Mouse (Mus musculus) ES-Bruce4 (cell line): ENCODE data around the gene Tmub2. TPM values are rescaled to one million over a fixed set of nuclear protein-coding genes. Genes with fewer than 3 reads are reported as not detected.

ENCODE experiments used
- H3K27ac ChIP-seq: 2 replicates; pipeline ENCODE4 v1.5.1; 2012; ENCODE audit warnings: low read length, inconsistent platforms; ENCODE audit not compliant: insufficient read depth
- H3K27me3 ChIP-seq: 2 replicates; pipeline ENCODE4 v1.6.1; 2012; ENCODE audit warnings: mild to moderate bottlenecking, low read length, inconsistent platforms; ENCODE audit not compliant: control insufficient read depth, poor library complexity, insufficient read depth, severe bottlenecking
- H3K36me3 ChIP-seq: 2 replicates; pipeline ENCODE4 v1.6.1; 2012; ENCODE audit warnings: inconsistent platforms, mild to moderate bottlenecking, low read length, moderate library complexity; ENCODE audit not compliant: control insufficient read depth, poor library complexity, insufficient read depth, severe bottlenecking
- H3K4me1 ChIP-seq: one replicate; pipeline ENCODE4 v1.8.1; 2011; ENCODE audit warnings: low read length; ENCODE audit not compliant: control insufficient read depth, insufficient read depth
- H3K4me3 ChIP-seq: 2 replicates; pipeline ENCODE4 v1.5.1; 2011; ENCODE audit warnings: low read depth, mild to moderate bottlenecking, low read length
- H3K9ac ChIP-seq: 2 replicates; pipeline ENCODE4 v1.6.1; 2012; ENCODE audit warnings: low read depth, mild to moderate bottlenecking, inconsistent platforms; ENCODE audit not compliant: poor library complexity, severe bottlenecking
- H3K9me3 ChIP-seq: replicated peaks from 2 replicates; pipeline ENCODE4 v1.6.1; 2012; ENCODE audit warnings: mild to moderate bottlenecking, low read length, inconsistent platforms; ENCODE audit not compliant: control insufficient read depth, poor library complexity, insufficient read depth, severe bottlenecking
- CTCF ChIP-seq: IDR thresholded peaks from one replicate; pipeline ENCODE4 v1.8.1; 2011; ENCODE audit warnings: low read depth, low read length
- EP300 ChIP-seq: IDR thresholded peaks from 2 replicates; pipeline ENCODE4 v1.6.1; 2011; ENCODE audit warnings: low read depth, low read length; ENCODE audit not compliant: insufficient read depth
- POLR2A ChIP-seq: IDR thresholded peaks from one replicate; pipeline ENCODE4 v1.8.1; 2011; ENCODE audit warnings: low read length; ENCODE audit not compliant: insufficient read depth
- polyA plus RNA-seq: library from polyadenylated mRNA; stranded (reverse); fragments of >200 nt; gene quantifications from 2 replicates; pipeline ENCODE4 v1.2.4, GENCODE M21; 2011; ENCODE audit warnings: low read depth; ENCODE audit not compliant: missing spikeins, insufficient read depth, insufficient read length

Tmub2 gene
- polyA plus RNA-seq, 1 experiment = 20.0 TPM

DNA sequence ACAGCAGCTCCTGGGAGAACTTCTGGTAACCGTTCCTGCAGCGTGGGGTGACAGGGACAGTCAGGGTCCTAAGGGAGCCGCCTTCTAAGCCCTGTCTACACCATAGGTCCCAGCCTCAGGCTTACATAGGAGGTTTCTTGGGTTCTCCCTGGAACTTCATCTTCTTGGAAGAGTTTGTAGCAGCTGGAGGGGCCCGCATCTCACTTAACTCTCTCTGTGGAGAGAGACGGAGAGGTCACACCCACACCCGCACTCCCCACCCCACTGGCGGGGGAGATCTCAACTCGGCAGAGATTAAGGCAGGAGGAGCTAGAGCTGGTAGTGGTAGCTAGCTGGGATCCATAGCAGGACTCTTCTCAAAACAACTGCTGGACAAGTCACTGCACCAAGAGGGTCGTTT lies 23.4 kb downstream of the Tmub2 start:
- H3K4me1 ChIP-seq = peaks cover 2% of the 10 kb centered on the region
- no peak overlapping the region for H3K4me3 ChIP-seq
- no peaks in the 10 kb centered on the region for H3K9me3 ChIP-seq
- no peak overlapping the region for H3K9ac ChIP-seq
- H3K27ac ChIP-seq = no peak overlapping the region
- H3K36me3 ChIP-seq = peaks cover 40% of the 10 kb centered on the region
- no peaks in the 10 kb centered on the region for H3K27me3 ChIP-seq
- TF ChIP-seq POLR2A = no peak
- TF ChIP-seq EP300 = no peak
- no peak for TF ChIP-seq CTCF

DNA sequence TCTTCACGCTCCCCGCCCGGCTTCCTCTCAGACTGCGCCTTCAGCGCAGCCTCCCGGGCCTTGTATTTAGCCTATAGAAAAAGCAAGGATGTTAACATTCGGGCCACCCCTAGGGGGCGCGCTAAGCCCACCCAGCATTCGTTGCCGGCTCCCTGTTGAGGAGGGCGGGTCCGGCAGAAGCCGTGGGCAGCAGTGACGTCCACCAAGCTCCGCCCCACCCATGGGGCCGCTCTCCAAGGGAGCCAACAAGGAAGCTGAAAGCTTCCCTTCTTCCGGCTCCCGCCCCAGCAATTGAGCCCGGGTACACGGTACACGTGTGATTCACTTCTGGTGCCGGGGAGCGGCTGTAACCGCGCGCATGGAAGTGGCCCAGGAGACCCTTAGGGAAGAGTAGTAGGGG lies 24.2 kb downstream of the Tmub2 start:
- TF ChIP-seq POLR2A (no peak), EP300 (peak; percentile 47; the same call in 1 of the 2 replicates), CTCF (peak; percentile 92)
- H3K36me3 ChIP-seq = peaks cover 45% of the 10 kb centered on the region
- no peaks in the 10 kb centered on the region for H3K27me3 ChIP-seq
- peaks cover 2% of the 10 kb centered on the region for H3K4me1 ChIP-seq
- H3K9me3 ChIP-seq = no peaks in the 10 kb centered on the region
- 0 out of 2 replicates have a peak overlapping the region, but pooled peaks have one; percentile 3 for H3K27ac ChIP-seq
- peak overlapping the region; percentile 70 for H3K4me3 ChIP-seq
- H3K9ac ChIP-seq = peak overlapping the region; percentile 71

DNA sequence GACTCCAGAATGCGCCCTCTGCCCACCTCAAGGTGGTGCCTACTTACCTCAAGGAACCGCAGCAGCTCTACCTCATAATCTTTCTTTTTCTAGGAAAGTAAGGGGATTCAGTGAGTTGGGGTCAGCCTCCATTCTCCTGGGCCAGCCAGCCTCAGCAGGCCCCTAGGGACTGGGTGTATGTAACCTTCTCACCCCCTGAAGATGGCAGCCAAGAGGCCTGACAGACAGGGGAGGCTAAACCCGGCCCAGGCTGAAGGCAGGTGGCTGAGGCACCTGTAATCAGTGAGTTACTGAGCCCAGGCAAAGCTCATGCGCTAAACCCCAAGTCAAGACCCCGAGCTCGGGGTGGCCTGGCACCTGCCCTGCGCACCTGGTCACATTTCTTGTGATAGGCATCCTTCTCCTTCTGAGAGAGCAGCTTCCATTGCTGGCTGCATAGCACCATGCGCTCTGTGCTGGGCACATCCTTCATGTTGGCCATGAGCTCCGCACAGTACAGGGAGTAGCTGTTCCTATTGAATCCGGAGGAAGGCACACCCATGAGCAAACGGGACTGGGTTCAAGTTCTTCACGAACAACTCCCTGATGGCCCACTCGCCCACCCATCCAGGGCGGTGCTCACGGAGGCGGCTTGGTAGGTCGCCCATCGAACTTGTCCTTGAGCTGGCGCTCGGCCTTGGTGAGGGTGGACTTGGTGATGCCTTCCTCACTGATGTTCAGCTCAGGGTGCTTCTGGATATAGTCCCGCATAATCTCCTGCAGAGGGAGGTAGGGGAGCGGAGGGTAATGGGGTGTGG lies 25.3 kb downstream of the Tmub2 start:
- TF ChIP-seq EP300 = no peak
- TF ChIP-seq CTCF = no peak
- TF ChIP-seq POLR2A = no peak
- no peaks in the 10 kb centered on the region for H3K4me1 ChIP-seq
- no peaks in the 10 kb centered on the region for H3K27me3 ChIP-seq
- H3K9ac ChIP-seq = peak overlapping the region; percentile 71
- H3K9me3 ChIP-seq = no peaks in the 10 kb centered on the region
- H3K36me3 ChIP-seq = peaks cover 54% of the 10 kb centered on the region
- H3K4me3 ChIP-seq = peak overlapping the region; percentile 70
- peak overlapping the region; percentile 48; the same call in 1 of the 2 replicates for H3K27ac ChIP-seq

DNA sequence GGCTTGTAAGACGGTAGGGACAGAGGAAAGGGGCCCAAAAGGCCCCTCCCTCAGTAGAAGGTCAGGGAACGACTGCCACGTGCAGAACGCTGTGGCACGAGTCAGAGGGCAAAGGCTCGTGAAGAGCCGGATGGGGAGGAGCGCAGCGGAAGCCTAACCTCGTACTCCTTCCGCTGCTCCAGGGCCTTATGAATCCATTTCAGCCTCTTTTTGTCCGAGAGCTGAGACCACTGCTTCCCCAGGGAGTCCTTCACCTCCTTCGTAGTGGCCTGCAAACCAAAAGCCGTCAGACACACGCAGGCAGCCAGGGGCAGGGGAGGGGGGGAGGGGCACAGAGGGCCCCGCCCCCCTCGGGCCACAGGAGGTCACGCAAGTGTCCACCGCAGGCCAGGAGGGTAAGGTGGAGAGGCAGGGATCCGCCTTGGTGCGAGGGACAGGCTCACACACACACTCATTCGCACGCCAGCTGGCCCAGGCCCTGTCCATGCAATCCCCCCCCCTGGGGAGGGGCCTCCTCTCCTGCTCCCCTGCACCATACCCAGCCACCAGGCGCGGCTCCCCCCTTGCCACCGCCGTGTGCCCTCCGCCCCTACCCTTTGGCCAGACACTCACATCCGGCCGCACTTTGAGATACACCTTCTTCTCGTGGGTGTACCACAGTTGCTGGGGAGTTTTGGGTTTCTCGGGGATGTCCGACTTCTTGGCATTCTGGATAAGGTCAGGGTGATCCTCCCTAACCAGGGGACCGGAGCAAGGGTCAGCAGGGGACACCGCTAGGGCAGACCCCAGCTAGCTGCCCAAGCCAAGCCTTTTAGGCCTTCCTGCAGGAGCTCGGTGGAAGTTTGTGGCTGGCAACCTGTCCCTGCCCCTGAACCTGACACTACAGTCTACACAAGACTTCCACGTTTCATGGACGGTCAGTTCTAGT lies 26.3 kb downstream of the Tmub2 start:
- no peak for TF ChIP-seq EP300
- Histone ChIP-seq H3K27me3 (no peaks in the 10 kb centered on the region), H3K9me3 (no peaks in the 10 kb centered on the region), H3K27ac (no peak overlapping the region), H3K36me3 (peaks cover 50% of the 10 kb centered on the region), H3K4me1 (no peaks in the 10 kb centered on the region), H3K4me3 (peak overlapping the region; percentile 70), H3K9ac (peak overlapping the region; percentile 71)

DNA sequence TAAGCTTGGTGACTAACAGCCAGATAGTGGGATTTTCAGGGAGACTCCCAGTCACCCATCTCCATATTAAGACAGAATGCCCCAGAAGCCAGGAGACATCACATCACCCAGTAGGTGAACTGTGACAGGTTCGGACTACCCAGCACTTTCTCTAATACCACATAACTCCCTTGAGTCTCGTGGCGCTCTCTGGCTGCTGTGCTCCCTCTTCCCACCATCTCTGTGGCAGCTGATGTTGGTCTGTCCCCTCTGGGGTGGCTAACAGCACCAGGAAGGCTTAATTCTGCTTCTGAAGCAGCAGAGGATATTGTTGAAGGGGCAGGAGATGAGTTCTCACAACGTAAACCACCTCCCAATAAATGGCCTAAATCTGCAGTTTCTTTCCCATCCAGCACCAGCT lies 27.2 kb downstream of the Tmub2 start:
- Histone ChIP-seq H3K27ac (no peak overlapping the region), H3K27me3 (no peaks in the 10 kb centered on the region), H3K4me1 (no peaks in the 10 kb centered on the region), H3K9me3 (no peaks in the 10 kb centered on the region), H3K36me3 (peaks cover 40% of the 10 kb centered on the region), H3K9ac (no peak overlapping the region), H3K4me3 (no peak overlapping the region)
- TF ChIP-seq CTCF = no peak
- no peak for TF ChIP-seq EP300
- no peak for TF ChIP-seq POLR2A
